Mouse (Mus musculus) thymus, adult 2 months (tissue): ENCODE measurements around the gene Spsb1. TPM values are rescaled to one million over a fixed set of nuclear protein-coding genes. Genes with fewer than 3 reads are reported as not detected.

Source experiments
- DNase-seq: peaks from one replicate; pipeline ENCODE4 v3.0.0; 2021
- H3K27ac ChIP-seq: fragments of 200-500 bp; 2 replicates; pipeline ENCODE4 v1.5.1; 2012; ENCODE audit warnings: low read length, control low read depth; ENCODE audit not compliant: control insufficient read depth, insufficient read depth
- H3K27me3 ChIP-seq: fragments of 200-500 bp; 2 replicates; pipeline ENCODE4 v1.6.1; 2012; ENCODE audit warnings: mild to moderate bottlenecking, low read length, moderate library complexity, mixed read lengths; ENCODE audit not compliant: control insufficient read depth, insufficient read depth
- H3K36me3 ChIP-seq: fragments of 200-500 bp; 2 replicates; pipeline ENCODE4 v1.6.1; 2012; ENCODE audit warnings: mild to moderate bottlenecking, low read length, moderate library complexity; ENCODE audit not compliant: control insufficient read depth, insufficient read depth
- H3K4me1 ChIP-seq: fragments of 200-500 bp; replicated peaks from 2 replicates; pipeline ENCODE4 v1.6.1; 2012; ENCODE audit warnings: low read length; ENCODE audit not compliant: control insufficient read depth, insufficient read depth
- H3K4me3 ChIP-seq: fragments of 200-500 bp; 2 replicates; pipeline ENCODE4 v1.5.1; 2012; ENCODE audit warnings: mild to moderate bottlenecking, low read length, control low read depth, moderate library complexity; ENCODE audit not compliant: control insufficient read depth, insufficient read depth
- CTCF ChIP-seq: fragments of 200-500 bp; IDR thresholded peaks from 2 replicates; pipeline ENCODE4 v1.5.1; 2012; ENCODE audit warnings: mild to moderate bottlenecking, control low read depth, low read length, moderate library complexity, borderline replicate concordance; ENCODE audit not compliant: control insufficient read depth, poor library complexity, insufficient read depth; ENCODE audit errors: extremely low read depth
- POLR2A ChIP-seq: fragments of 200-500 bp; IDR thresholded peaks from 2 replicates; pipeline ENCODE4 v1.6.1; 2012; ENCODE audit warnings: mild to moderate bottlenecking, low read length, control low read depth, moderate library complexity; ENCODE audit not compliant: control insufficient read depth, poor library complexity, insufficient read depth; ENCODE audit errors: extremely low read depth
- WGBS: fragments of 180-500 bp; shearing (Covaris S2); methylation state at CpG from one replicate; pipeline ENCODE4 v1.1.7; 2018; 5-methylcytosine and 5-hydroxymethylcytosine counted together
- polyA plus RNA-seq: library from polyadenylated mRNA; depleted of rRNA; stranded (reverse); fragments of >200 nt; gene quantifications from 2 replicates; pipeline ENCODE4 v1.2.3, GENCODE M21; 2012

Spsb1 gene
- polyA plus RNA-seq, 1 experiment, result 30.4 TPM

GRCm38 (mm10) chr4:149991755-149992669 lies 37.2 kb upstream of the Spsb1 start:
- Histone ChIP-seq H3K27me3 (no peaks in the 10 kb centered on the region), H3K27ac (peak overlapping the region; percentile 72), H3K36me3 (0 out of 2 replicates have a peak, but pooled peaks cover 3% of the 10 kb centered on the region), H3K4me3 (no peak overlapping the region), H3K4me1 (peaks cover 32% of the 10 kb centered on the region)
- TF ChIP-seq POLR2A (no peak), CTCF (no peak)
- WGBS, result 93% methylated on average over 13 of the region's 13 CpGs
- no peak for DNase-seq

GRCm38 (mm10) chr4:149990954-149991633 lies 36.3 kb upstream of the Spsb1 start:
- 17% methylated on average over 9 of the region's 9 CpGs for whole genome bisulfite sequencing
- no peak for TF ChIP-seq POLR2A
- no peak for TF ChIP-seq CTCF
- DNase-seq, result peak; percentile 88
- H3K4me1 ChIP-seq, result peaks cover 32% of the 10 kb centered on the region
- H3K27me3 ChIP-seq, result no peaks in the 10 kb centered on the region
- H3K27ac ChIP-seq, result peak overlapping the region; percentile 72
- H3K36me3 ChIP-seq, result 0 out of 2 replicates have a peak, but pooled peaks cover 3% of the 10 kb centered on the region
- H3K4me3 ChIP-seq, result 0 out of 2 replicates have a peak overlapping the region, but pooled peaks have one; percentile 1

GRCm38 (mm10) chr4:149990212-149990953 lies 35.5 kb upstream of the Spsb1 start:
- Histone ChIP-seq H3K4me3 (0 out of 2 replicates have a peak overlapping the region, but pooled peaks have one; percentile 1), H3K27ac (peak overlapping the region; percentile 53), H3K36me3 (no peaks in the 10 kb centered on the region), H3K27me3 (no peaks in the 10 kb centered on the region), H3K4me1 (peaks cover 32% of the 10 kb centered on the region)
- WGBS, result 20% methylated on average over 8 of the region's 8 CpGs
- peak; percentile 37 for DNase-seq
- no peak for TF ChIP-seq POLR2A
- no peak for TF ChIP-seq CTCF

GRCm38 (mm10) chr4:149988931-149989556 lies 34.2 kb upstream of the Spsb1 start:
- Histone ChIP-seq H3K27me3 (no peaks in the 10 kb centered on the region), H3K36me3 (no peaks in the 10 kb centered on the region), H3K27ac (no peak overlapping the region), H3K4me1 (peaks cover 32% of the 10 kb centered on the region), H3K4me3 (no peak overlapping the region)
- 9% methylated on average over 21 of the region's 21 CpGs for WGBS
- DNase-seq, result peak; percentile 93
- TF ChIP-seq CTCF, result no peak
- no peak for TF ChIP-seq POLR2A

GRCm38 (mm10) chr4:149988301-149988700 lies 33.5 kb upstream of the Spsb1 start:
- DNase-seq, result no peak
- H3K4me3 ChIP-seq, result no peak overlapping the region
- TF ChIP-seq CTCF, result no peak
- no peak for TF ChIP-seq POLR2A
- WGBS, result 94% methylated on average over 6 of the region's 6 CpGs
- H3K36me3 ChIP-seq, result no peaks in the 10 kb centered on the region; the same call in 1 of the 2 replicates
- H3K27ac ChIP-seq, result no peak overlapping the region
- peaks cover 32% of the 10 kb centered on the region for H3K4me1 ChIP-seq
- no peaks in the 10 kb centered on the region for H3K27me3 ChIP-seq
